Mouse (Mus musculus): ENCODE measurements at regions not wholly inside any gene's neighbourhood (a gene's known extent, or its start where the extent isn't known, plus 50 kb on each side); places are given as distances from the start of the nearest gene placed in this dataset.
"Not testable (repeated sequence)": the region's sequence is repeated elsewhere in the genome, so short reads cannot be mapped to it uniquely, and the experiment has no call there.

- intact Hi-C loops (cut with DNase I) = no loop called here
- DNase-seq (ENCODE audit: extremely low spot score in 1 of 2, low spot score in 2 of 2) = no peak
These were observed 624.8 kb upstream of the BB014433 start for GRCm38 (mm10) chr8:15670722-15671121.

- DNase-seq (ENCODE audit: extremely low spot score in 1 of 2, low spot score in 2 of 2) = no peak
- intact Hi-C loops (cut with DNase I) = no loop called here
These were observed 624.4 kb upstream of the BB014433 start for GRCm38 (mm10) chr8:15670298-15670697.

GRCm38 (mm10) chr8:15669515-15669914 lies 623.6 kb upstream of the BB014433 start:
- intact Hi-C loops (cut with DNase I) = no loop called here
- no peak for DNase-seq (ENCODE audit: extremely low spot score in 1 of 2, low spot score in 2 of 2)

- DNase-seq (ENCODE audit: extremely low spot score in 1 of 2, low spot score in 2 of 2) = no peak
- intact Hi-C loops (cut with DNase I) = no loop called here
These were observed 614.7 kb upstream of the BB014433 start for GRCm38 (mm10) chr8:15660602-15661001.

GRCm38 (mm10) chr8:15634769-15635366 lies 589.0 kb upstream of the BB014433 start:
- intact Hi-C loops (cut with DNase I) = no loop called here
- DNase-seq (ENCODE audit: extremely low spot score in 1 of 2, low spot score in 2 of 2) = no peak

- no peak for DNase-seq (ENCODE audit: extremely low spot score in 1 of 2, low spot score in 2 of 2)
These were observed 582.7 kb upstream of the BB014433 start for GRCm38 (mm10) chr8:15628584-15628983.

GRCm38 (mm10) chr8:15623602-15624392 lies 577.9 kb upstream of the BB014433 start:
- DNase-seq (ENCODE audit: extremely low spot score in 1 of 2, low spot score in 2 of 2); intact Hi-C loops (cut with DNase I): not testable (repeated sequence)

More at GRCm38 (mm10) chr8:15628584-15628983, 582.7 kb upstream of the BB014433 start:
- intact Hi-C loops (cut with DNase I) = no loop called here

- intact Hi-C loops (cut with DNase I) = no loop called here
- no peak for DNase-seq (ENCODE audit: extremely low spot score in 1 of 2, low spot score in 2 of 2)
These were observed 564.3 kb upstream of the BB014433 start for GRCm38 (mm10) chr8:15610217-15610616.

- intact Hi-C loops (cut with DNase I) = loop anchor here (5.0 kb wide), 1 partner anchor 120 kb away; no protein-coding TSS in a partner anchor
- no peak for DNase-seq (ENCODE audit: extremely low spot score in 1 of 2, low spot score in 2 of 2)
These were observed 561.8 kb upstream of the BB014433 start for GRCm38 (mm10) chr8:15607598-15608215.

- DNase-seq (ENCODE audit: extremely low spot score in 1 of 2, low spot score in 2 of 2) = peak; percentile 31 to 49
- intact Hi-C loops (cut with DNase I) = no loop called here
These were observed 555.7 kb upstream of the BB014433 start for GRCm38 (mm10) chr8:15601531-15601930.

- intact Hi-C loops (cut with DNase I) = loop anchor here (10.0 kb wide), 1 partner anchor 98 kb away; no protein-coding TSS in a partner anchor
- no peak for DNase-seq (ENCODE audit: extremely low spot score in 1 of 2, low spot score in 2 of 2)
These were observed 547.2 kb upstream of the BB014433 start for GRCm38 (mm10) chr8:15593106-15593505.

GRCm38 (mm10) chr8:15583782-15584181 lies 537.9 kb upstream of the BB014433 start:
- DNase-seq (ENCODE audit: extremely low spot score in 1 of 2, low spot score in 2 of 2) = no peak
- intact Hi-C loops (cut with DNase I) = no loop called here

GRCm38 (mm10) chr8:15570091-15570490 lies 524.2 kb upstream of the BB014433 start:
- intact Hi-C loops (cut with DNase I) = no loop called here
- peak in 1 of 2 experiments; percentile 33 for DNase-seq (ENCODE audit: extremely low spot score in 1 of 2, low spot score in 2 of 2)

- peak in 1 of 2 experiments; percentile 33 for DNase-seq (ENCODE audit: extremely low spot score in 1 of 2, low spot score in 2 of 2)
- intact Hi-C loops (cut with DNase I) = no loop called here
These were observed 521.9 kb upstream of the BB014433 start for GRCm38 (mm10) chr8:15567742-15568141.

- peak; percentile 74 to 79 for DNase-seq (ENCODE audit: extremely low spot score in 1 of 2, low spot score in 2 of 2)
- intact Hi-C loops (cut with DNase I) = no loop called here
These were observed 516.7 kb upstream of the BB014433 start for GRCm38 (mm10) chr8:15562310-15563296.

- no peak for DNase-seq (ENCODE audit: extremely low spot score in 1 of 2, low spot score in 2 of 2)
- intact Hi-C loops (cut with DNase I) = no loop called here
These were observed 486.1 kb upstream of the BB014433 start for GRCm38 (mm10) chr8:15532027-15532426.

GRCm38 (mm10) chr8:15525461-15525860 lies 479.6 kb upstream of the BB014433 start:
- intact Hi-C loops (cut with DNase I) = no loop called here
- DNase-seq (ENCODE audit: extremely low spot score in 1 of 2, low spot score in 2 of 2) = no peak

- intact Hi-C loops (cut with DNase I) = not testable (repeated sequence)
These were observed 474.0 kb upstream of the BB014433 start for GRCm38 (mm10) chr8:15519896-15520295.

GRCm38 (mm10) chr8:15500973-15501372 lies 455.1 kb upstream of the BB014433 start:
- intact Hi-C loops (cut with DNase I) = no loop called here
- no peak for DNase-seq (ENCODE audit: extremely low spot score in 1 of 2, low spot score in 2 of 2)

More at GRCm38 (mm10) chr8:15519896-15520295, 474.0 kb upstream of the BB014433 start:
- DNase-seq (ENCODE audit: extremely low spot score in 1 of 2, low spot score in 2 of 2) = not testable (repeated sequence)

All from left cerebral cortex, postnatal 10 days (tissue).